Mouse (Mus musculus): ENCODE measurements around the gene Kcnn4. TPM values are rescaled to one million over a fixed set of nuclear protein-coding genes. Genes with fewer than 3 reads are reported as not detected.
"Not testable (repeated sequence)": the region's sequence is repeated elsewhere in the genome, so short reads cannot be mapped to it uniquely, and the experiment has no call there.

The Kcnn4 gene
- polyA plus RNA-seq, 1 experiment from 2014 or later, result 3.4 TPM

GRCm38 (mm10) chr7:24394054-24394453 lies 24.0 kb downstream of the Kcnn4 start:
- DNase-seq (ENCODE audit: low spot score, missing footprints) (no peak), ATAC-seq (ENCODE audit: low FRiP score) (no peak)
- no peaks in the 10 kb centered on the region for H3K4me1 ChIP-seq (ENCODE audit: control insufficient read depth, insufficient read depth, low read length)
- no peaks in the 10 kb centered on the region for H3K36me3 ChIP-seq (ENCODE audit: control insufficient read depth, insufficient read depth, low read length)
- H3K9me3 ChIP-seq (ENCODE audit: control insufficient read depth, low read length), result no peaks in the 10 kb centered on the region
- H3K4me2 ChIP-seq, result no peak overlapping the region
- no peak overlapping the region for H3K4me3 ChIP-seq (ENCODE audit: low read depth, low read length)
- 89% methylated on average over 2 of the region's 3 CpGs for WGBS
- no peaks in the 10 kb centered on the region for H3K27me3 ChIP-seq (ENCODE audit: control insufficient read depth, insufficient read depth, low read length)
- no peak overlapping the region for H3K9ac ChIP-seq (ENCODE audit: low read length)
- no peak overlapping the region for H3K27ac ChIP-seq (ENCODE audit: low read depth, low read length)

GRCm38 (mm10) chr7:24394475-24395161 lies 24.6 kb downstream of the Kcnn4 start:
- no peaks in the 10 kb centered on the region for H3K9me3 ChIP-seq (ENCODE audit: control insufficient read depth, low read length)
- DNase-seq (ENCODE audit: low spot score, missing footprints), result no peak
- no peaks in the 10 kb centered on the region for H3K4me1 ChIP-seq (ENCODE audit: control insufficient read depth, insufficient read depth, low read length)
- no peak overlapping the region for H3K4me2 ChIP-seq
- no peaks in the 10 kb centered on the region for H3K27me3 ChIP-seq (ENCODE audit: control insufficient read depth, insufficient read depth, low read length)
- no peak overlapping the region for H3K27ac ChIP-seq (ENCODE audit: low read depth, low read length)
- 85% methylated on average over 15 of the region's 15 CpGs for WGBS
- H3K4me3 ChIP-seq (ENCODE audit: low read depth, low read length), result no peak overlapping the region
- ATAC-seq (ENCODE audit: low FRiP score), result no peak
- no peak overlapping the region for H3K9ac ChIP-seq (ENCODE audit: low read length)
- no peaks in the 10 kb centered on the region for H3K36me3 ChIP-seq (ENCODE audit: control insufficient read depth, insufficient read depth, low read length)

- ATAC-seq (ENCODE audit: low FRiP score) (no peak), DNase-seq (ENCODE audit: low spot score, missing footprints) (no peak)
- no peak overlapping the region for H3K4me3 ChIP-seq (ENCODE audit: low read depth, low read length)
- H3K27ac ChIP-seq (ENCODE audit: low read depth, low read length), result no peak overlapping the region
- H3K4me1 ChIP-seq (ENCODE audit: control insufficient read depth, insufficient read depth, low read length), result no peaks in the 10 kb centered on the region; the same call in 1 of the 2 replicates
- H3K27me3 ChIP-seq (ENCODE audit: control insufficient read depth, insufficient read depth, low read length), result no peaks in the 10 kb centered on the region
- 85% methylated on average over 11 of the region's 11 CpGs for WGBS
- H3K9ac ChIP-seq (ENCODE audit: low read length), result no peak overlapping the region
- H3K4me2 ChIP-seq, result no peak overlapping the region
- H3K36me3 ChIP-seq (ENCODE audit: control insufficient read depth, insufficient read depth, low read length), result no peaks in the 10 kb centered on the region
- no peaks in the 10 kb centered on the region for H3K9me3 ChIP-seq (ENCODE audit: control insufficient read depth, low read length)
These were observed 26.8 kb downstream of the Kcnn4 start for GRCm38 (mm10) chr7:24396832-24397231.

GRCm38 (mm10) chr7:24398364-24398913 lies 28.4 kb downstream of the Kcnn4 start:
- peak; percentile 56 for DNase-seq (ENCODE audit: low spot score, missing footprints)
- no peak overlapping the region for H3K4me3 ChIP-seq (ENCODE audit: low read depth, low read length)
- H3K9ac ChIP-seq (ENCODE audit: low read length), result no peak overlapping the region
- H3K9me3 ChIP-seq (ENCODE audit: control insufficient read depth, low read length), result no peaks in the 10 kb centered on the region; the same call in 1 of the 2 replicates
- no peak overlapping the region for H3K27ac ChIP-seq (ENCODE audit: low read depth, low read length)
- peaks cover 3% of the 10 kb centered on the region; the same call in 1 of the 2 replicates for H3K36me3 ChIP-seq (ENCODE audit: control insufficient read depth, insufficient read depth, low read length)
- no peaks in the 10 kb centered on the region for H3K27me3 ChIP-seq (ENCODE audit: control insufficient read depth, insufficient read depth, low read length)
- no peak overlapping the region for H3K4me2 ChIP-seq
- no peak for ATAC-seq (ENCODE audit: low FRiP score)
- 95% methylated on average over 8 of the region's 8 CpGs for WGBS
- no peaks in the 10 kb centered on the region; the same call in 1 of the 2 replicates for H3K4me1 ChIP-seq (ENCODE audit: control insufficient read depth, insufficient read depth, low read length)

- Histone ChIP-seq H3K27ac (ENCODE audit: low read depth, low read length) (peak within 1 kb of the TSS; percentile 84), H3K9ac (ENCODE audit: low read length) (peak within 1 kb of the TSS; percentile 65), H3K4me3 (ENCODE audit: low read depth, low read length) (peak within 1 kb of the TSS; percentile 49), H3K4me1 (ENCODE audit: control insufficient read depth, insufficient read depth, low read length) (no peaks in the 10 kb centered on the region; the same call in 1 of the 2 replicates), H3K27me3 (ENCODE audit: control insufficient read depth, insufficient read depth, low read length) (no peaks in the 10 kb centered on the region), H3K9me3 (ENCODE audit: control insufficient read depth, low read length) (no peaks in the 10 kb centered on the region; the same call in 1 of the 2 replicates), H3K4me2 (peak within 1 kb of the TSS; percentile 62), H3K36me3 (ENCODE audit: control insufficient read depth, insufficient read depth, low read length) (peaks cover 3% of the 10 kb centered on the region; the same call in 1 of the 2 replicates)
- whole genome bisulfite sequencing, result 2% methylated on average over 66 of the region's 66 CpGs
- DNase-seq (ENCODE audit: low spot score, missing footprints) (peak; percentile 100), ATAC-seq (ENCODE audit: low FRiP score) (peak; percentile 96)
These were observed 29.4 kb downstream of the Kcnn4 start, which contains the start of gene Smg9 for GRCm38 (mm10) chr7:24399256-24400081. TSS of gene Smg9 (plus strand) at chr7:24399619.

GRCm38 (mm10) chr7:24400082-24400452 lies 30.0 kb downstream of the Kcnn4 start:
- Histone ChIP-seq H3K9ac (ENCODE audit: low read length) (peak overlapping the region; percentile 65), H3K9me3 (ENCODE audit: control insufficient read depth, low read length) (no peaks in the 10 kb centered on the region; the same call in 1 of the 2 replicates), H3K4me3 (ENCODE audit: low read depth, low read length) (peak overlapping the region; percentile 49), H3K27me3 (ENCODE audit: control insufficient read depth, insufficient read depth, low read length) (no peaks in the 10 kb centered on the region), H3K36me3 (ENCODE audit: control insufficient read depth, insufficient read depth, low read length) (peaks cover 3% of the 10 kb centered on the region; the same call in 1 of the 2 replicates), H3K4me1 (ENCODE audit: control insufficient read depth, insufficient read depth, low read length) (no peaks in the 10 kb centered on the region; the same call in 1 of the 2 replicates), H3K4me2 (peak overlapping the region; percentile 62), H3K27ac (ENCODE audit: low read depth, low read length) (peak overlapping the region; percentile 84; the same call in 1 of the 2 replicates)
- WGBS, result 26% methylated on average over 3 of the region's 3 CpGs
- ATAC-seq (ENCODE audit: low FRiP score), result no peak
- DNase-seq (ENCODE audit: low spot score, missing footprints), result no peak

- DNase-seq (ENCODE audit: low spot score, missing footprints); H3K4me1 ChIP-seq (ENCODE audit: control insufficient read depth, insufficient read depth, low read length); H3K36me3 ChIP-seq (ENCODE audit: control insufficient read depth, insufficient read depth, low read length); H3K27me3 ChIP-seq (ENCODE audit: control insufficient read depth, insufficient read depth, low read length); H3K27ac ChIP-seq (ENCODE audit: low read depth, low read length); H3K9ac ChIP-seq (ENCODE audit: low read length); ATAC-seq (ENCODE audit: low FRiP score); H3K9me3 ChIP-seq (ENCODE audit: control insufficient read depth, low read length): not testable (repeated sequence)
- Histone ChIP-seq H3K4me3 (ENCODE audit: low read depth, low read length) (peak overlapping the region; percentile 49), H3K4me2 (peak overlapping the region; percentile 62; the same call in 1 of the 2 replicates)
- 90% methylated on average over 4 of the region's 4 CpGs for WGBS
These were observed 30.4 kb downstream of the Kcnn4 start for GRCm38 (mm10) chr7:24400489-24400888.

- Histone ChIP-seq H3K27me3 (ENCODE audit: control insufficient read depth, insufficient read depth, low read length) (no peaks in the 10 kb centered on the region), H3K4me1 (ENCODE audit: control insufficient read depth, insufficient read depth, low read length) (no peaks in the 10 kb centered on the region; the same call in 1 of the 2 replicates), H3K4me3 (ENCODE audit: low read depth, low read length) (no peak overlapping the region), H3K9ac (ENCODE audit: low read length) (no peak overlapping the region), H3K4me2 (no peak overlapping the region), H3K27ac (ENCODE audit: low read depth, low read length) (no peak overlapping the region), H3K36me3 (ENCODE audit: control insufficient read depth, insufficient read depth, low read length) (peaks cover 6% of the 10 kb centered on the region), H3K9me3 (ENCODE audit: control insufficient read depth, low read length) (no peaks in the 10 kb centered on the region; the same call in 1 of the 2 replicates)
- DNase-seq (ENCODE audit: low spot score, missing footprints) (no peak), ATAC-seq (ENCODE audit: low FRiP score) (no peak)
- WGBS, result over 99% methylated on average over 9 of the region's 9 CpGs
These were observed 32.8 kb downstream of the Kcnn4 start for GRCm38 (mm10) chr7:24402851-24403250.

Measured in midbrain, embryonic 11.5 days (tissue).